In the genomic region with DNA sequence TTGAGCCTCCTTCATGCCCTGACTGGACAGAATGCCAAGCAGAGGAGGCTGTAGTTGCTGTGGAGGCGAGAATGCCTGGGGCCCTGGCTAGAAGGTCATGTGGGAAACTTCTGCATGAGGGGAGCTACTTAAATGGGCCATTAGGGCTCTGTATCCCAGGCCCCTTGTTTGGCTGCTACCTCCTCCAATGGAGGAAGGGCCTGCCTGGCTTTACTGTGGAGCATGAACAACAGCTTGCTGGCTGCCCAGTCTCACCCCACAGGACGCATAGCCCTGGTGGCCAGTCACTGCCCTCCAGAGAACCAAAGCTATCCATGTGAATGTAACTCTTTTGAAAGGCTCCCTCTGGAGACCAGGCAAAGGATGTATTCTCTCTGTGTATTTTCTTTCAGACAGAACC, we compare ENCODE assay signal across 13 mouse cellular contexts.
"Had no signal": no experiment of that assay in that cellular context is flagged by ENCODE, and none has a peak within 500 bp of the region (broad histone marks: within the 10 kb centered on the region; RNA-seq: fewer than 3 reads in every experiment).

No protein-coding gene starts in this region.

- H3K27me3 ChIP-seq: midbrain, embryonic 12.5 days had no signal

- H3K27ac ChIP-seq: kidney, postnatal 0 days; limb, embryonic 13.5 days; liver, embryonic 14.5 days; midbrain, embryonic 12.5 days had no signal

- H3K4me2 ChIP-seq: limb, embryonic 13.5 days; midbrain, embryonic 12.5 days had no signal

- H3K36me3 ChIP-seq: limb, embryonic 13.5 days; midbrain, embryonic 12.5 days had no signal

- H3K9ac ChIP-seq: limb, embryonic 13.5 days; liver, embryonic 14.5 days; midbrain, embryonic 12.5 days had no signal

- H3K4me1 ChIP-seq: midbrain, embryonic 12.5 days had no signal

- DNase-seq: kidney, adult 9 months; kidney, postnatal 36 days; layer of hippocampus, adult 9-11 months; layer of hippocampus, postnatal 36 days; lung, adult 18-20 months; right cerebral cortex, postnatal 4 days; spleen, adult 18-20 months; thymus, adult 18-20 months; thymus, postnatal 14 days had no signal

- H3K4me3 ChIP-seq: limb, embryonic 13.5 days; midbrain, embryonic 12.5 days had no signal

- H3K9me3 ChIP-seq: limb, embryonic 13.5 days; midbrain, embryonic 12.5 days had no signal
